Mouse (Mus musculus): Measurements from ENCODE around the gene Mc1r. TPM values are rescaled to one million over a fixed set of nuclear protein-coding genes. Genes with fewer than 3 reads are reported as not detected.
"Not testable (repeated sequence)": the region's sequence is repeated elsewhere in the genome, so short reads cannot be mapped to it uniquely, and the experiment has no call there.

The Mc1r gene
- polyA plus RNA-seq, 1 experiment from 2014 or later: not detected

DNA sequence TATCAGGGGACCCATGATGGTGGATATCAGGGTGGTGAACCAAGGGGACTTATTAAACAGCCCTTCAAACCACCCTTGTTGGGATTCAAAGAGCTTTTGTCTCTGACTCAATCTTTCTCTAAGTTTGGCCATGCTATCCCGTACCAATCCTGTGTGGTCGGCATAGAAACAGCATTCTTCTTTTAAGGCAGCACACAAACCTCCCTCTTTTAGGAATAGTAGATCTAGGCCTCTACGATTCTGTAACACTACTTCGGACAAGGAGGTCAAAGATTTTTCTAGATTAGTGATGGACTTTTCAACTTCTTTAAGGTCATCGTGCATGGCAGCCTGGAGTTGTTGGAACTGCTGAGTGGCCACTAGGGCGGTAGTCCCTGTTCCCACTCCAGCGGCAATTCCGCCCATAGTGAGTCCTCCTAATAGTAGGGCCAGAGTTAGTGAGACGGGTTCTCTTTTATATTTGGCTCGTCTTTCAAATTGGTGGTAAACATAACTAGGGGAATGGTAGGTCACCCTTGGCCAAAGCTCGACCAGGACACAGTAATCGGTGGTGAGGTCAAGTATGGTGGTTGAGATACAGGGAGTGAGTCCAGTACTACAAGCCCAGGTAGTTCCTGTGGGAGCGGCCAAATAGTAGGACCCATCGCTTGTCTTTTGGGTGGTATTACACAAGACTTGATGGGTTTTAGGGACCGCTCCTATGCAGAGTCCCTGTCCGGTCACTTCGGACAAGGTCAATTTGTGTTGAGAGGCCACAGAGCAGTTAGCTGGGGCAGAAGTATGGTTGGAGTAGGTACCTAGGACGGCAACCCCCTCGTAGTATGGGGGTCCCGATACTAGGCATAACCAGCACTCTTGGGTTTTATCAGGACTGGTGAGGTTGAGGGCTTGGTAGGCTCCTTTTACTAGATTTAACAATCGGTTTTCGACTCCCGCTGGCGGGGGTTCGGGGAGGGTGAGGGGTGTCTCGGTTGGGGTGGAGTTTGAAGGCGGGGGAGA, 19.9 kb downstream of the Mc1r start:
- no peak overlapping the region for H3K9ac ChIP-seq
- 97% methylated on average over 27 of the region's 27 CpGs for WGBS
- H3K4me2 ChIP-seq: no peak overlapping the region
- ATAC-seq (replicated peaks; ENCODE audit: low FRiP score): no peak
- no peak overlapping the region for H3K27ac ChIP-seq
- no peaks in the 10 kb centered on the region for H3K27me3 ChIP-seq
- peaks cover 47% of the 10 kb centered on the region for H3K9me3 ChIP-seq (replicated peaks)
- no peaks in the 10 kb centered on the region for H3K36me3 ChIP-seq
- H3K4me1 ChIP-seq: peaks cover 9% of the 10 kb centered on the region; the same call in 1 of the 2 replicates
- no peak overlapping the region for H3K4me3 ChIP-seq (replicated peaks)

DNA sequence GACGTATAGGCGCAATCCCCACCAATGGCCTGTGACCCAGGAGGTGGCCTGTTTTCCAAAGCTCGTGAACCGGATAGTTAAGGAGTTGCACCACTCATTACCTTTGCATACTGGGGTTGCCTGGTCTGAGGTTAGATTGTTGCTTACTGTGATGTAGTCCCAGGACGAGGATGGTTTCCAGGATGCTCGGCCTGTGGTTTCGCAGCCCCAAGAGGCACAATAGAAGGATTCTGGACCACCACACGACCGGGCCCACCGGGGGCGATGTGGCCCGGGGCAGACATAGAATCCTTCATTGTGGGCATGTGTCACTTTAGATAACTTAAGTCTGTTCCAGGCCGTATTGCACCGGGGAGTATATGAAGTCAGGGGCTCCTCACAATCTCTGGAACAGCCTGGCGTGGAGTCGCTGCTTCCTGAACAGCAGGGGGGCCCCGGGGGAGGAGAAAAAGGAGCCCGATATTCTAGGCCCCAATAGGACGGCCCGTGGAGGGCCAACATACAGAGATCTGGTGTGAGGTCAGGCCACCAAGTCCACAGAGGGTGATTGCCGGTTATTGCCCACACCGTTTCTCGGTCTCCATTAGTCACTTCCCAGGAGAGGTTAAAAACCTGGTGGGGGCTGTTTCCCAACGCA, 20.9 kb downstream of the Mc1r start:
- no peak for ATAC-seq (replicated peaks; ENCODE audit: low FRiP score)
- H3K9me3 ChIP-seq (replicated peaks): peaks cover 55% of the 10 kb centered on the region
- peaks cover 1% of the 10 kb centered on the region; the same call in 1 of the 2 replicates for H3K4me1 ChIP-seq
- no peaks in the 10 kb centered on the region for H3K27me3 ChIP-seq
- no peak overlapping the region for H3K9ac ChIP-seq
- H3K4me3 ChIP-seq (replicated peaks): no peak overlapping the region
- H3K36me3 ChIP-seq: no peaks in the 10 kb centered on the region
- H3K27ac ChIP-seq: no peak overlapping the region
- 95% methylated on average over 24 of the region's 24 CpGs for WGBS
- H3K4me2 ChIP-seq: no peak overlapping the region

DNA sequence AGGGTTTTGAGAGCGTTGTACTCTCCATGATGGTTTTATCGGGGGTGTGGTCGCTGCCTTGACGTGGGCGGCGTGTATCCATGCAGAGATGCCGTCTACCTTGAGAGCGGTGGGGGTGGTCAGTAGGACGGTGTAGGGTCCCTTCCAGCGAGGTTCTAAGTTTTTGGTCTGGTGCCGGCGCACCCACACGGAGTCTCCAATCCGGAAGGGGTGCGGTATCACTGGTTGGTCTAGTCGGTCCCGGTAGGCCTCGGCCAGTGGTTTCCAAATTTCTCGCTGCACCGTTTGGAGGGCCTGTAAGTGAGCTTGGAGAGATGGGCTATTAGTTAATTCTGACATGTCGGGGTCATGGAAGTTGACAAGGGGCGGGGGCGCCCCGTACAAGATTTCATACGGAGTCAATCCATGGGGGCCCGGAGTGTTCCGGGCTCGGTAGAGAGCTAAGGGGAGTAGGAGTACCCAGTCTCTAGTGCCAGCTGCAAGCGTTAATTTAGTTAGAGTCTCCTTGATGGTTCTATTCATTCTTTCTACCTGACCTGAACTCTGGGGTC, 21.5 kb downstream of the Mc1r start:
- Histone ChIP-seq H3K9ac (no peak overlapping the region), H3K4me3 (replicated peaks) (no peak overlapping the region), H3K9me3 (replicated peaks) (peaks cover 59% of the 10 kb centered on the region), H3K27ac (no peak overlapping the region), H3K36me3 (no peaks in the 10 kb centered on the region), H3K4me2 (no peak overlapping the region), H3K27me3 (no peaks in the 10 kb centered on the region), H3K4me1 (no peaks in the 10 kb centered on the region)
- ATAC-seq (replicated peaks; ENCODE audit: low FRiP score): no peak
- WGBS: 96% methylated on average over 29 of the region's 29 CpGs

DNA sequence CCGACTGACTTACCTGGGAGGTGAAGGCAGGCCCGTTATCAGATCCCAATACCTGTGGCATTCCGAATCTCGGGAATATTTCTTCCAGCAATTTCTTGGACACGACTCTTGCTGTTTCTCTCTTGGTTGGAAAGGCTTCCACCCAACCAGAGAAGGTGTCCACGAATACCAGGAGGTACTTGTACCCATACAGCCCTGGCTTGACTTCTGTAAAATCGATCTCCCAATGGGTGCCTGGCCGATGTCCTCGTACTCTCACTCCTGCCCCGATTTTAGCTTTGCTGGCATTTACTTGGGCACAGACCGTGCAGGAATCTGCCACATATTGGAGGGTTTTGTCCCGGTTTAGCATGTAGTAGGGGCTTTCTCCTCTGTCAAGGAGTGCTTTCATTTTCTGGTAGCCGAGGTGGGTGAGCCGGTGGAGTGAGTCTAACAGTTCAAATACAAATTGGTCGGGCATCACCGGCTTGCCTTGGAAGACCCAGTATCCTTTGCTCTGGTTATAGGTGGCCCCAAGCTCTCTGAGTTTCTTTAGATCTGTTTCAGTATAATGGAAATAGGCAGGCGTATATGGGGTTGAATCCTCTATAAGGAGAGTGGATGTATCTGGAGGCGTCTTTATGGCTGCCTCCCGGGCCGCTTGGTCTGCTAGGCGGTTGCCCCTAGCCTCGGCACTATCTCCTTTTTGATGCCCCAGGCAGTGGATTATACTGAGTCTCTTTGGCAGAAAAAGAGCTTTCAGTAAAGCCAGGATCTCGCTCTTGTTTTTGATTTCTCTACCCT, 22.2 kb downstream of the Mc1r start:
- no peak for ATAC-seq (replicated peaks; ENCODE audit: low FRiP score)
- H3K4me1 ChIP-seq: no peaks in the 10 kb centered on the region
- 96% methylated on average over 23 of the region's 23 CpGs for WGBS
- H3K36me3 ChIP-seq: no peaks in the 10 kb centered on the region
- no peak overlapping the region for H3K27ac ChIP-seq
- no peak overlapping the region for H3K4me3 ChIP-seq (replicated peaks)
- no peak overlapping the region for H3K4me2 ChIP-seq
- H3K9me3 ChIP-seq (replicated peaks): peaks cover 61% of the 10 kb centered on the region
- H3K9ac ChIP-seq: no peak overlapping the region
- H3K27me3 ChIP-seq: no peaks in the 10 kb centered on the region

DNA sequence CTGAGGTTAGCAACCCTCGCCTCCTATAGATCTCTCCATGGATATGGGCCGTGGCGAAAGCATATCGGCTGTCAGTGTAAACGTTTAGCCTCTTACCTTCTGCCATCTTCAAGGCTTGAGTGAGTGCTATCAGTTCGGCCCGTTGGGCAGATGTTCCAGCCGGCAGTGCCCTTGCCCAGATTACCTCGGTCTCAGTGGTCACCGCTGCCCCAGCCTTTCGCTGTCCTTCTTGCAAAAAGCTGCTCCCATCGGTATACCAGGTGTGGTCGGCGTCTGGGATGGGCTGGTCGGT, 22.8 kb downstream of the Mc1r start:
- H3K9me3 ChIP-seq (replicated peaks): peaks cover 63% of the 10 kb centered on the region
- 96% methylated on average over 15 of the region's 15 CpGs for WGBS

DNA sequence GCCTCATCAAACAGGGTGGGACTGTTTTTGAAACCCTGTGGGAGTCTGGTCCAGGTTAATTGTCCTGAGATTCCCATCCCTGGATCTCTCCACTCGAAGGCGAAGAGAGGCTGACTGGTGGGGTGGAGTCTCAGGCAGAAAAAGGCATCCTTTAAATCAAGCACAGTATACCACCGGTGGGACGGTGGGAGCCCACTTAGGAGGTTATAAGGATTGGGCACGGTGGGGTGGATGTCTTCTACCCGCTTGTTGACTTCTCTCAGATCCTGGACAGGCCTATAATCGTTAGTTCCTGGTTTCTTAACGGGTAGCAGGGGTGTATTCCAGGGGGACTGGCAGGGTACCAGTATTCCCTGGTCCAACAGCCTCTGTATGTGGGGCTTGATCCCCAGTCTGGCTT, 24.0 kb downstream of the Mc1r start:
- H3K9me3 ChIP-seq (replicated peaks): peaks cover 64% of the 10 kb centered on the region
- ATAC-seq (replicated peaks; ENCODE audit: low FRiP score); H3K27me3 ChIP-seq; H3K36me3 ChIP-seq; H3K9ac ChIP-seq; H3K4me3 ChIP-seq (replicated peaks); H3K27ac ChIP-seq; H3K4me2 ChIP-seq; H3K4me1 ChIP-seq: not testable (repeated sequence)
- 92% methylated on average over 8 of the region's 8 CpGs for WGBS

More for the DNA sequence above, 22.8 kb downstream of the Mc1r start:
- not testable (repeated sequence) for ATAC-seq (replicated peaks; ENCODE audit: low FRiP score); H3K27me3 ChIP-seq; H3K4me2 ChIP-seq; H3K27ac ChIP-seq; H3K9ac ChIP-seq; H3K4me1 ChIP-seq; H3K4me3 ChIP-seq (replicated peaks); H3K36me3 ChIP-seq

DNA sequence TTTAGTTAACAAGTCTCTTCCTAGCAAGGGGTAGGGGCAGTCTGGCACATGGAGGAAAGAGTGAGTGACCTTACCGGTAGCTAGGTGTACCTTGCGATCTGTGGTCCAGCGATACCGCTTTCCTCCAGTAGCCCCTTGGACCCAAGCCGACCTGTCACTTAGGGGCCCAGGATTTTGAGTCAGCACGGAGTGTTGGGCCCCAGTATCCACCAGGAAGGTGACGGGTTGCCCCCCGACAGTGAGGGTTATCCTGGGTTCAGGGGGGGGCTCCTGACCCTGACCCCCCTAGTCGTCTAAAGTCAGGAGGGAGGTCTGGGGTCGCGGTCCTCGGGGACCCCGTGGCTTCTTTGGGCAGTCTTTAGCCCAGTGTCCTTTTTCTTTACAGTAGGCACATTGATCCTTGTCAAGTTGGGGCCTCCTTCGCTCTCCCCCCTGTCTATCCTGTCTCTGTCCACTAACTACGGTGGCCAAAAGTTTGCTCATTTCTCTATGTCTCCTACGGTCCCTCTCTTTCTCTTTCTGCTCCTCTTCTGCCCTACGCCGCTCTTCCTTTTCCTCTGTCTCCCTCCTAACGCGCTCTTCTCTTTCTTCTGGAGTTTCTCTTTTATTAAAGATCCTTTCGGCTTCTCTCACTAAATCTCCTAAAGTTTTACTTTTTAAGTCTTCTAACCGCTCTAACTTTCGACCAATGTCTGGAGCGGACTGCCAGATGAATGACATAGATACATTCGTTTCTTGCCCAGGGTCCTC, 24.9 kb downstream of the Mc1r start:
- Histone ChIP-seq H3K36me3 (no peaks in the 10 kb centered on the region), H3K4me3 (replicated peaks) (no peak overlapping the region), H3K27ac (no peak overlapping the region), H3K4me1 (no peaks in the 10 kb centered on the region), H3K9ac (no peak overlapping the region), H3K9me3 (replicated peaks) (peaks cover 57% of the 10 kb centered on the region), H3K27me3 (no peaks in the 10 kb centered on the region), H3K4me2 (no peak overlapping the region)
- WGBS: 95% methylated on average over 25 of the region's 25 CpGs
- no peak for ATAC-seq (replicated peaks; ENCODE audit: low FRiP score)

DNA sequence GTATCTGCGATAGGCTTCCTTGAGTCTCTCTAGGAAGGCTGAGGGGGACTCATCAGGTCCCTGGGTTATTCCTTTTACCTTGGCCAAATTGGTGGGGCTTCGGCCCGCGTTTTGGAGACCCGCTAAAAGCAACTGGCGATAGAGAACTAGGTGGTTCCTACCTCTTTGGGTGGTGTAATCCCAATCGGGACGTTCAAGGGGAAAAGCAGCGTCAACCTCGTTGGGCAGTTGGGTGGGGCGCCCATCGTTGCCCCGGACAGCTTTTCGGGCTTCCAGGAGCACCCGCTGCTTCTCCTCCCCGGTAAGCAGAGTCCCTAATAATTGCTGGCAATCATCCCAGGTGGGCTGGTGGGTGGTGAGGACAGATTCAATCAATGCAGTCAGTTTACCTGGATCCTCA, 25.5 kb downstream of the Mc1r start:
- no peak overlapping the region for H3K27ac ChIP-seq
- H3K4me3 ChIP-seq (replicated peaks): no peak overlapping the region
- H3K4me1 ChIP-seq: no peaks in the 10 kb centered on the region
- ATAC-seq (replicated peaks; ENCODE audit: low FRiP score): no peak
- no peaks in the 10 kb centered on the region for H3K27me3 ChIP-seq
- H3K9ac ChIP-seq: no peak overlapping the region
- peaks cover 52% of the 10 kb centered on the region for H3K9me3 ChIP-seq (replicated peaks)
- no peaks in the 10 kb centered on the region for H3K36me3 ChIP-seq
- no peak overlapping the region for H3K4me2 ChIP-seq
- 94% methylated on average over 16 of the region's 16 CpGs for WGBS

DNA sequence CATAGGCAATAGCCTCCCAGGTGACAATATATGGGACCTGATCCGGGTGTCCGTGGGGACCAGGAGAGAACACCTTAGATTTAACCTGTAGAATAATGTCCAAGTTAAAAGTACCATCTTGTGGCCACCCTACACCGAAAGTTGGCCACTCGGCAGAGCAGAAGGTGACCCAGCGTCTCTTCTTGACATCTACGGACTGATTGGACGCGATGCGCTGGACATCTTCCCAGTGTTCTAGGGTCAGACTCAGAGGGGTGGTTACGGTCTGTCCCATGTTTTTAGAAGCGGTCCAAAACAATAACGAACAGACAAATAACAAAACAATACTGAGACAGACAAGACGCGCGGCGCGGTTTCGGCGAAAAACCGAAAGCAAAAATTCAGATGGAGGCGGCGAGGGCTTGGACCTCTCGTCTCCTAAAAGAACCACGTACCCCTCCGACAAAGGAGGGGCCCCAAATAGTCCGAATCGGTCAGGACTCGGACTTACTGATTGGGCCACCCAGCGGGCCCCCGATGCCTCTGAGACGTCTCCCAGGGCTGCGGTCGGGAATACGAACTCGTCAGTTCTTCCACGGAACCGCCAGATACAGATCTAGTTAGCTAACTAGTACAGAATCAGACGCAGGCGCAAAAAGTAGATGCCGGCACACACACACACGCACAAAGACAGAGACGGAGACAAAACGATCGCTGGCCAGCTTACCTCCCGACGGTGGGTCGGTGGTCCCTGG, 26.5 kb downstream of the Mc1r start:
- not testable (repeated sequence) for ATAC-seq (replicated peaks; ENCODE audit: low FRiP score); H3K27me3 ChIP-seq; H3K36me3 ChIP-seq; H3K4me1 ChIP-seq; H3K4me3 ChIP-seq (replicated peaks); H3K4me2 ChIP-seq; H3K9ac ChIP-seq; H3K27ac ChIP-seq
- WGBS: 98% methylated on average over 46 of the region's 47 CpGs
- peaks cover 41% of the 10 kb centered on the region for H3K9me3 ChIP-seq (replicated peaks)

DNA sequence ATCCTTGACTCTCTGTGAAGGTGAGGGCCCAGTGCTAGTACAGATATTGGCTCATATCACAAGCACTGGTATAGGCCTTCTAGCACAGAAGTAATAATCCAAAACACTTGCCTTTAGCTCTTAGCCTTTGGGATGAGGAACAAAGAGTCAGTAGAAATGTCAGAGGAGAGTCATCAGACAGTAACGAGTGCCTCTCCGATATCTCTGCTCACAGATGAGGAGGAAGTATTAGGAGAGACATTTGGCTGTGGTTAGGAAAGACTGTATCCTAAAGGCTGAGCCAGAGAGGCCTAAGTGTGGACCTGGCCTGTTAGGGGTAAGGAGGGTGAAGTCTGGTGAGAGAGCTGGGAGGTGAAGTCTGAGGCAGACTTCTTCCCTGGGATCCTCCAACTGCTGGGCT, 34.9 kb downstream of the Mc1r start:
- H3K4me1 ChIP-seq: peaks cover 13% of the 10 kb centered on the region
- no peak overlapping the region for H3K27ac ChIP-seq
- H3K27me3 ChIP-seq: no peaks in the 10 kb centered on the region
- H3K9me3 ChIP-seq (replicated peaks): no peaks in the 10 kb centered on the region
- H3K36me3 ChIP-seq: no peaks in the 10 kb centered on the region
- H3K9ac ChIP-seq: no peak overlapping the region
- no peak overlapping the region for H3K4me2 ChIP-seq
- H3K4me3 ChIP-seq (replicated peaks): no peak overlapping the region
- no peak for ATAC-seq (replicated peaks; ENCODE audit: low FRiP score)
- WGBS: 92% methylated on average over 2 of the region's 2 CpGs

DNA sequence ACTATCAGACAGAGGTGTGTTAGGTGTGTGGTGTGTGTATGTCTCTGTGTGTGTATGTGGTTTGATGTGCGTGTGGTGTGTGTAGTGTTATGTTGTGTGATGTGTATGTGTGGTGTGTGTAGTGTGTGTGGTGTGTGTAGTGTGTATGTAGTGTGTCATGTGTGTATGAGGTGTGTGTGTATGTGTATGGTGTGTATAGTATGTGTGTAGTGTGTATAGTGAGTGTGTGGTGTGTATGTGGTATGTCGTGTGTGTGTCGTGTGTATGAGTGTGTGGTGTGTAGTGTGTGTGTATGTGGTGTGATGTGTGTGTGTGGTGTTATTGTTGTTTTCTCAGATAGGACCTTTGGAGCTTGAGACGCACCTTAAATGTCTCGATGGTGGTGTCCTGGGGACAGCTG, 35.4 kb downstream of the Mc1r start:
- Histone ChIP-seq H3K4me3 (replicated peaks) (peak overlapping the region; percentile 68), H3K9me3 (replicated peaks) (no peaks in the 10 kb centered on the region), H3K4me1 (peaks cover 13% of the 10 kb centered on the region), H3K36me3 (no peaks in the 10 kb centered on the region), H3K9ac (0 out of 2 replicates have a peak overlapping the region, but pooled peaks have one; percentile 60), H3K27me3 (no peaks in the 10 kb centered on the region), H3K4me2 (peak overlapping the region; percentile 65), H3K27ac (0 out of 2 replicates have a peak overlapping the region, but pooled peaks have one; percentile 86)
- no peak for ATAC-seq (replicated peaks; ENCODE audit: low FRiP score)
- WGBS: 83% methylated on average over 5 of the region's 5 CpGs

Measured in kidney, embryonic 15.5 days (tissue).